Mouse (Mus musculus): Measurements from ENCODE around the gene H2-DMa. TPM values are rescaled to one million over a fixed set of nuclear protein-coding genes. Genes with fewer than 3 reads are reported as not detected.

The H2-DMa gene
- polyA plus RNA-seq, 1 experiment from 2014 or later: 13.8 TPM

GRCm38 (mm10) chr17:34126826-34127420 is 7.6 kb downstream of the H2-DMa start:
- Histone ChIP-seq H3K9ac (ENCODE audit: low read depth, low read length) (no peak overlapping the region), H3K9me3 (ENCODE audit: control insufficient read depth, low read length) (no peaks in the 10 kb centered on the region), H3K27me3 (ENCODE audit: control insufficient read depth, insufficient read depth, low read length) (no peaks in the 10 kb centered on the region), H3K4me3 (ENCODE audit: low read depth, low read length) (no peak overlapping the region), H3K4me1 (replicated peaks; ENCODE audit: control insufficient read depth, insufficient read depth, low read length) (0 out of 2 replicates have a peak, but pooled peaks cover 4% of the 10 kb centered on the region), H3K4me2 (replicated peaks; ENCODE audit: low read depth, low read length) (no peak overlapping the region), H3K27ac (ENCODE audit: low read depth, low read length) (no peak overlapping the region), H3K36me3 (ENCODE audit: control insufficient read depth, insufficient read depth, low read length) (no peaks in the 10 kb centered on the region)
- DNase-seq (ENCODE audit: low spot score) (no peak), ATAC-seq (ENCODE audit: low FRiP score) (no peak)
- WGBS: 58% methylated on average over 9 of the region's 9 CpGs

GRCm38 (mm10) chr17:34127475-34127874 is 8.1 kb downstream of the H2-DMa start:
- Histone ChIP-seq H3K4me1 (replicated peaks; ENCODE audit: control insufficient read depth, insufficient read depth, low read length) (0 out of 2 replicates have a peak, but pooled peaks cover 4% of the 10 kb centered on the region), H3K36me3 (ENCODE audit: control insufficient read depth, insufficient read depth, low read length) (no peaks in the 10 kb centered on the region), H3K4me3 (ENCODE audit: low read depth, low read length) (no peak overlapping the region), H3K9me3 (ENCODE audit: control insufficient read depth, low read length) (no peaks in the 10 kb centered on the region), H3K4me2 (replicated peaks; ENCODE audit: low read depth, low read length) (no peak overlapping the region), H3K27ac (ENCODE audit: low read depth, low read length) (no peak overlapping the region), H3K27me3 (ENCODE audit: control insufficient read depth, insufficient read depth, low read length) (no peaks in the 10 kb centered on the region), H3K9ac (ENCODE audit: low read depth, low read length) (no peak overlapping the region)
- DNase-seq (ENCODE audit: low spot score) (no peak), ATAC-seq (ENCODE audit: low FRiP score) (no peak)
- WGBS: 22% methylated on average over 6 of the region's 6 CpGs

DNA sequence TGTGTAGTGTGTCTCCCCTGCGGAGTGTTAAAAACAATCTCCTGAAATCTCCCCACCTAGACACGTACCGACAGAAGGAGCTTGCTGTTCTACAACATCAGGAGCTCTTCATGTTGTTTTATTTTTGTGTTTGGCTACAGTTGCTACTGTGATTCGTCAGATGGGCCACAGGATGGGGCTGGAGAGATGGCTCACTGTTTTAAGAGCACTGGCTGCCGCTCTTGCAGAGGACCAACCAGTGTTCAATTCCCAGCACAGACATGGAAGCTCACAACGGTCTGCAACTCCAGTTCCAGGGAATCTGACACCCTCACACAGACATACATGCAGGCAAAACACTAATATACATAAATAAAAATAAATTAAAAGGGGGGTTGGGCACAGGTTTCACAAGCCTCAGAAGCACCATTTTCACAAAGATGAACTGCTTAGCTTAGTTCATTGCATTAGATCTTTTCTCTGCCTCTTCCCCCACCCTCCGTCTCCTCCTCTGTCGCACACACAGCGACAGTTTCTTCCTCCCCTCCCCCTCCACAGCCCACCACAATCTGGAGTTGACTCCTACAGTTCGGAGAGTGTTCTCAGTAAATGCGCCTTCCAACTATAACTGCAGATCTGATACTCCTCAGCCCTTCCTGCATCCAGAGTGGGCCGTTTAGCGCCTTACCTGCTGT is 9.1 kb downstream of the H2-DMa start:
- Histone ChIP-seq H3K9me3 (ENCODE audit: control insufficient read depth, low read length) (no peaks in the 10 kb centered on the region), H3K4me3 (ENCODE audit: low read depth, low read length) (no peak overlapping the region), H3K9ac (ENCODE audit: low read depth, low read length) (no peak overlapping the region), H3K4me2 (replicated peaks; ENCODE audit: low read depth, low read length) (0 out of 2 replicates have a peak overlapping the region, but pooled peaks have one; percentile 1), H3K4me1 (replicated peaks; ENCODE audit: control insufficient read depth, insufficient read depth, low read length) (0 out of 2 replicates have a peak, but pooled peaks cover 4% of the 10 kb centered on the region), H3K27me3 (ENCODE audit: control insufficient read depth, insufficient read depth, low read length) (no peaks in the 10 kb centered on the region), H3K36me3 (ENCODE audit: control insufficient read depth, insufficient read depth, low read length) (no peaks in the 10 kb centered on the region), H3K27ac (ENCODE audit: low read depth, low read length) (no peak overlapping the region)
- no peak for DNase-seq (ENCODE audit: low spot score)
- ATAC-seq (ENCODE audit: low FRiP score): no peak
- WGBS: 19% methylated on average over 13 of the region's 13 CpGs

- Histone ChIP-seq H3K27ac (ENCODE audit: low read depth, low read length) (no peak overlapping the region), H3K4me2 (replicated peaks; ENCODE audit: low read depth, low read length) (0 out of 2 replicates have a peak overlapping the region, but pooled peaks have one; percentile 1), H3K36me3 (ENCODE audit: control insufficient read depth, insufficient read depth, low read length) (no peaks in the 10 kb centered on the region), H3K9ac (ENCODE audit: low read depth, low read length) (no peak overlapping the region), H3K9me3 (ENCODE audit: control insufficient read depth, low read length) (no peaks in the 10 kb centered on the region), H3K27me3 (ENCODE audit: control insufficient read depth, insufficient read depth, low read length) (no peaks in the 10 kb centered on the region), H3K4me1 (replicated peaks; ENCODE audit: control insufficient read depth, insufficient read depth, low read length) (0 out of 2 replicates have a peak, but pooled peaks cover 2% of the 10 kb centered on the region), H3K4me3 (ENCODE audit: low read depth, low read length) (no peak overlapping the region)
- ATAC-seq (ENCODE audit: low FRiP score): no peak
- DNase-seq (ENCODE audit: low spot score): no peak
- WGBS: 22% methylated on average over 18 of the region's 18 CpGs
These were observed 9.8 kb downstream of the H2-DMa start for GRCm38 (mm10) chr17:34128944-34129791.

- Histone ChIP-seq H3K36me3 (ENCODE audit: control insufficient read depth, insufficient read depth, low read length) (no peaks in the 10 kb centered on the region), H3K4me3 (ENCODE audit: low read depth, low read length) (no peak overlapping the region), H3K4me2 (replicated peaks; ENCODE audit: low read depth, low read length) (no peak overlapping the region), H3K4me1 (replicated peaks; ENCODE audit: control insufficient read depth, insufficient read depth, low read length) (0 out of 2 replicates have a peak, but pooled peaks cover 2% of the 10 kb centered on the region), H3K9me3 (ENCODE audit: control insufficient read depth, low read length) (no peaks in the 10 kb centered on the region), H3K27ac (ENCODE audit: low read depth, low read length) (no peak overlapping the region), H3K9ac (ENCODE audit: low read depth, low read length) (no peak overlapping the region), H3K27me3 (ENCODE audit: control insufficient read depth, insufficient read depth, low read length) (no peaks in the 10 kb centered on the region)
- 88% methylated on average over 19 of the region's 19 CpGs for WGBS
- DNase-seq (ENCODE audit: low spot score): no peak
- ATAC-seq (ENCODE audit: low FRiP score): no peak
These were observed 11.0 kb downstream of the H2-DMa start for GRCm38 (mm10) chr17:34130073-34130947.

DNA sequence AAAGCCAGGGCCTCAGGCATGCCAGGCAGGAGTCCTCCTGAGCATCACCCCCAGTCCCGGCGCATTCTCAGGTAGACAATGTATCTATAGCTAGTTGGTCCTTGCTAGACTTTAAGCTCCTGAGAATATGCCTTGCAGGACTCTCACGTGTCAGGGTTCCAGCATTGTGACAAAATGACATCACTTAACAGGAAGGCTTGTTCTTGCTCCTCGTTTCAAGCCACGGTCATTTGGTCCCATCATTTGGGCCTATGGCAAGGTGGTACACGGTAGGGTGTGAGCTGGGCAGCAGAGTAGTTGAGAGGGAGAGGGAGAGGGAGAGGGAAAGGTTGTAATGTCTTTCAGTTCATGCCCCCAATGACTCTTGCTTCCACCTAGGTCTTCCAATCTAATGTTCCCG is 12.6 kb downstream of the H2-DMa start:
- Histone ChIP-seq H3K4me1 (replicated peaks; ENCODE audit: control insufficient read depth, insufficient read depth, low read length) (0 out of 2 replicates have a peak, but pooled peaks cover 4% of the 10 kb centered on the region), H3K27ac (ENCODE audit: low read depth, low read length) (no peak overlapping the region), H3K27me3 (ENCODE audit: control insufficient read depth, insufficient read depth, low read length) (peaks cover 6% of the 10 kb centered on the region; the same call in 1 of the 2 replicates), H3K9ac (ENCODE audit: low read depth, low read length) (no peak overlapping the region), H3K9me3 (ENCODE audit: control insufficient read depth, low read length) (no peaks in the 10 kb centered on the region), H3K36me3 (ENCODE audit: control insufficient read depth, insufficient read depth, low read length) (no peaks in the 10 kb centered on the region), H3K4me3 (ENCODE audit: low read depth, low read length) (no peak overlapping the region), H3K4me2 (replicated peaks; ENCODE audit: low read depth, low read length) (no peak overlapping the region)
- no peak for ATAC-seq (ENCODE audit: low FRiP score)
- no peak for DNase-seq (ENCODE audit: low spot score)
- WGBS: 78% methylated on average over 7 of the region's 7 CpGs

- H3K4me2 ChIP-seq (replicated peaks; ENCODE audit: low read depth, low read length): no peak overlapping the region
- H3K27ac ChIP-seq (ENCODE audit: low read depth, low read length): no peak overlapping the region
- no peak overlapping the region for H3K9ac ChIP-seq (ENCODE audit: low read depth, low read length)
- H3K27me3 ChIP-seq (ENCODE audit: control insufficient read depth, insufficient read depth, low read length): peaks cover 11% of the 10 kb centered on the region
- 83% methylated on average over 11 of the region's 11 CpGs for WGBS
- H3K4me3 ChIP-seq (ENCODE audit: low read depth, low read length): no peak overlapping the region
- H3K36me3 ChIP-seq (ENCODE audit: control insufficient read depth, insufficient read depth, low read length): no peaks in the 10 kb centered on the region
- 0 out of 2 replicates have a peak, but pooled peaks cover 4% of the 10 kb centered on the region for H3K4me1 ChIP-seq (replicated peaks; ENCODE audit: control insufficient read depth, insufficient read depth, low read length)
- DNase-seq (ENCODE audit: low spot score) (no peak), ATAC-seq (ENCODE audit: low FRiP score) (no peak)
- H3K9me3 ChIP-seq (ENCODE audit: control insufficient read depth, low read length): no peaks in the 10 kb centered on the region
These were observed 13.9 kb downstream of the H2-DMa start for GRCm38 (mm10) chr17:34133289-34133688.

- ATAC-seq (ENCODE audit: low FRiP score) (no peak), DNase-seq (ENCODE audit: low spot score) (no peak)
- Histone ChIP-seq H3K27ac (ENCODE audit: low read depth, low read length) (no peak overlapping the region), H3K4me2 (replicated peaks; ENCODE audit: low read depth, low read length) (no peak overlapping the region), H3K4me3 (ENCODE audit: low read depth, low read length) (no peak overlapping the region), H3K4me1 (replicated peaks; ENCODE audit: control insufficient read depth, insufficient read depth, low read length) (0 out of 2 replicates have a peak, but pooled peaks cover 3% of the 10 kb centered on the region), H3K9ac (ENCODE audit: low read depth, low read length) (no peak overlapping the region), H3K36me3 (ENCODE audit: control insufficient read depth, insufficient read depth, low read length) (no peaks in the 10 kb centered on the region), H3K27me3 (ENCODE audit: control insufficient read depth, insufficient read depth, low read length) (peaks cover 18% of the 10 kb centered on the region), H3K9me3 (ENCODE audit: control insufficient read depth, low read length) (no peaks in the 10 kb centered on the region)
- 91% methylated on average over 3 of the region's 3 CpGs for WGBS
These were observed 15.1 kb downstream of the H2-DMa start for GRCm38 (mm10) chr17:34134451-34134850.

Measured in hindbrain, embryonic 11.5 days (tissue).